Mouse (Mus musculus) cerebellum, adult 2 months (tissue): ENCODE results near the gene Pde9a.

Experiments used
- CTCF ChIP-seq: fragments of 200-500 bp; IDR thresholded peaks from 2 replicates; pipeline ENCODE4 v1.5.1; 2011; ENCODE audit warnings: low read depth, mild to moderate bottlenecking, control low read depth, low read length, moderate library complexity, borderline replicate concordance; ENCODE audit not compliant: insufficient read depth
- POLR2A ChIP-seq: fragments of 200-500 bp; IDR thresholded peaks from 2 replicates; pipeline ENCODE4 v1.6.1; 2011; ENCODE audit warnings: low read length, control low read depth, borderline replicate concordance; ENCODE audit not compliant: insufficient read depth

- TF ChIP-seq CTCF (no peak), POLR2A (no peak)
Observed at GRCm38 (mm10) chr17:31433978-31434797, 48.2 kb downstream of the Pde9a start.
